Mouse (Mus musculus): ENCODE results near the gene Slc27a5. TPM values are rescaled to one million over a fixed set of nuclear protein-coding genes. Genes with fewer than 3 reads are reported as not detected.

The Slc27a5 gene
- polyA plus RNA-seq, 1 experiment from 2014 or later, result not detected

DNA sequence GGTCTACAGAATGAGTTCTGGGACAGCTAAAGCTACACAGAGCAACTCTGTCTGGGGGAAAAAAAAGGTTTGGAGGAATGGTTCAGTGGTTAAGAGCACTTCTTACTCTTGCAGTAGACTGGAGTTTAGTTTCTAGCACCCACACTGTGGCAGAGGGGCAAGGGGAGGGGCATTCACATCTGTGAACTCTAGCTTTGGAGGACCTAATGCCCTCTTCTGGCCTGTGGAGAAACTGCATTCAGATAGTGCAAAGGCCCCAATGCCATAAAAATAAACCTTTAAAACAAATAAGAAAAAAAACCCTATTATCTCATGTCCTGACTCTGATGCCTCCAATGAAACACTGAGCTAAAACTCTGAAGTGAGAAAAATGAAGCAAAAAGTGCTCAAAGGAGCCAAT lies 54.5 kb downstream of the Slc27a5 start:
- no peak for ATAC-seq (replicated peaks; ENCODE audit: insufficient number of reproducible peaks, low FRiP score, low TSS enrichment)
- Histone ChIP-seq H3K27ac (ENCODE audit: low read depth, low read length) (no peak overlapping the region), H3K4me2 (no peak overlapping the region), H3K9ac (ENCODE audit: low read depth, low read length) (no peak overlapping the region), H3K4me3 (ENCODE audit: low read depth, low read length) (no peak overlapping the region), H3K4me1 (ENCODE audit: control insufficient read depth, insufficient read depth, low read length) (no peaks in the 10 kb centered on the region), H3K27me3 (ENCODE audit: control insufficient read depth, insufficient read depth, low read length) (no peaks in the 10 kb centered on the region), H3K9me3 (replicated peaks; ENCODE audit: control insufficient read depth, low read length) (no peaks in the 10 kb centered on the region), H3K36me3 (ENCODE audit: control insufficient read depth, insufficient read depth, low read length) (no peaks in the 10 kb centered on the region)

GRCm38 (mm10) chr7:12940599-12940998 lies 57.4 kb downstream of the Slc27a5 start:
- H3K4me2 ChIP-seq, result no peak overlapping the region
- no peaks in the 10 kb centered on the region for H3K4me1 ChIP-seq (ENCODE audit: control insufficient read depth, insufficient read depth, low read length)
- H3K36me3 ChIP-seq (ENCODE audit: control insufficient read depth, insufficient read depth, low read length), result no peaks in the 10 kb centered on the region
- ATAC-seq (replicated peaks; ENCODE audit: insufficient number of reproducible peaks, low FRiP score, low TSS enrichment), result no peak
- H3K27me3 ChIP-seq (ENCODE audit: control insufficient read depth, insufficient read depth, low read length), result no peaks in the 10 kb centered on the region
- H3K4me3 ChIP-seq (ENCODE audit: low read depth, low read length), result no peak overlapping the region
- 82% methylated on average over 4 of the region's 4 CpGs for WGBS (ENCODE audit: insufficient replicate concordance)
- H3K9ac ChIP-seq (ENCODE audit: low read depth, low read length), result no peak overlapping the region
- no peaks in the 10 kb centered on the region for H3K9me3 ChIP-seq (replicated peaks; ENCODE audit: control insufficient read depth, low read length)
- no peak overlapping the region for H3K27ac ChIP-seq (ENCODE audit: low read depth, low read length)

Other genes starting within 250 kb of the Slc27a5 start
- gene Zscan18, start 194.6 kb downstream of the Slc27a5 start, polyA plus RNA-seq (2014; fragmentation: Nextera tagmentation; extraction: Ambion mirVana), result 8.5 and 9.1 TPM in 2 replicates
- gene Zfp329, start 179.3 kb downstream of the Slc27a5 start, polyA plus RNA-seq (2014; fragmentation: Nextera tagmentation; extraction: Ambion mirVana), result 12.4 and 13.4 TPM in 2 replicates
- 21.6 and 25.6 TPM in 2 replicates for gene Zfp110, start 163.4 kb downstream of the Slc27a5 start, polyA plus RNA-seq (2014; fragmentation: Nextera tagmentation; extraction: Ambion mirVana)
- 2.8 and 3.6 TPM in 2 replicates for gene Zfp128, start 117.0 kb downstream of the Slc27a5 start, polyA plus RNA-seq (2014; fragmentation: Nextera tagmentation; extraction: Ambion mirVana)
- gene Zscan22, start 100.4 kb downstream of the Slc27a5 start, polyA plus RNA-seq (2014; fragmentation: Nextera tagmentation; extraction: Ambion mirVana), result 14.5 and 17.0 TPM in 2 replicates
- 659 and 704 TPM in 2 replicates for gene Rps5, start 75.9 kb downstream of the Slc27a5 start, polyA plus RNA-seq (2014; fragmentation: Nextera tagmentation; extraction: Ambion mirVana)
- gene Rnf225, start 70.8 kb downstream of the Slc27a5 start, polyA plus RNA-seq (2014; fragmentation: Nextera tagmentation; extraction: Ambion mirVana), result 0.53 and 0.65 TPM in 2 replicates
- 6.8 and 7.1 TPM in 2 replicates for gene Zfp324, start 32.4 kb downstream of the Slc27a5 start, polyA plus RNA-seq (2014; fragmentation: Nextera tagmentation; extraction: Ambion mirVana)
- gene Zfp446, start 20.3 kb downstream of the Slc27a5 start, polyA plus RNA-seq (2014; fragmentation: Nextera tagmentation; extraction: Ambion mirVana), result 4.3 and 5.5 TPM in 2 replicates
- gene Trim28, start 922 bp upstream of the Slc27a5 start, polyA plus RNA-seq (2014; fragmentation: Nextera tagmentation; extraction: Ambion mirVana), result 252 and 256 TPM in 2 replicates
- gene Zbtb45, start 11.8 kb upstream of the Slc27a5 start, polyA plus RNA-seq (2014; fragmentation: Nextera tagmentation; extraction: Ambion mirVana), result 13.6 and 16.0 TPM in 2 replicates
- 148 and 149 TPM in 2 replicates for gene Chmp2a, start 36.6 kb upstream of the Slc27a5 start, polyA plus RNA-seq (2014; fragmentation: Nextera tagmentation; extraction: Ambion mirVana)
- gene Ube2m, start 40.1 kb upstream of the Slc27a5 start, polyA plus RNA-seq (2014; fragmentation: Nextera tagmentation; extraction: Ambion mirVana), result 172 and 174 TPM in 2 replicates
- gene Mzf1, start 56.6 kb upstream of the Slc27a5 start, polyA plus RNA-seq (2014; fragmentation: Nextera tagmentation; extraction: Ambion mirVana), result 1.5 and 1.7 TPM in 2 replicates
- not detected in 2 replicates for gene Vmn1r85, start 97.0 kb upstream of the Slc27a5 start, polyA plus RNA-seq (2014; fragmentation: Nextera tagmentation; extraction: Ambion mirVana)
- not detected in 2 replicates for gene Vmn1r86, start 121.7 kb upstream of the Slc27a5 start, polyA plus RNA-seq (2014; fragmentation: Nextera tagmentation; extraction: Ambion mirVana)
- gene Vmn1r87, start 142.0 kb upstream of the Slc27a5 start, polyA plus RNA-seq (2014; fragmentation: Nextera tagmentation; extraction: Ambion mirVana), result not detected in 2 replicates
- gene Vmn1r88, start 161.4 kb upstream of the Slc27a5 start, polyA plus RNA-seq (2014; fragmentation: Nextera tagmentation; extraction: Ambion mirVana), result not detected in 2 replicates
- gene Vmn1r89, start 214.8 kb upstream of the Slc27a5 start, polyA plus RNA-seq (2014; fragmentation: Nextera tagmentation; extraction: Ambion mirVana), result not detected in 2 replicates

Measured in heart, embryonic 11.5 days (tissue).